Mouse (Mus musculus): Measurements from ENCODE around the gene Map3k1. TPM values are rescaled to one million over a fixed set of nuclear protein-coding genes. Genes with fewer than 3 reads are reported as not detected.
A peak's percentile ranks its signal among the peaks of the same experiment; 100 is the strongest.

The Map3k1 gene
- polyA plus RNA-seq, 1 experiment from 2014 or later = 16.4 TPM

- Histone ChIP-seq H3K9me3 (ENCODE audit: control insufficient read depth, low read length) (no peaks in the 10 kb centered on the region), H3K4me2 (ENCODE audit: low read depth, low read length) (no peak overlapping the region), H3K36me3 (ENCODE audit: control insufficient read depth, insufficient read depth, low read length) (peaks cover 21% of the 10 kb centered on the region), H3K4me3 (ENCODE audit: low read depth, low read length) (no peak overlapping the region), H3K27me3 (ENCODE audit: control insufficient read depth, insufficient read depth, low read length) (no peaks in the 10 kb centered on the region), H3K9ac (replicated peaks; ENCODE audit: low read depth, low read length) (no peak overlapping the region), H3K27ac (ENCODE audit: low read depth, low read length) (no peak overlapping the region), H3K4me1 (ENCODE audit: control insufficient read depth, insufficient read depth, low read length) (no peaks in the 10 kb centered on the region)
- no peak for ATAC-seq (ENCODE audit: low read depth)
- WGBS = 95% methylated on average over 9 of the region's 9 CpGs
Measured at GRCm38 (mm10) chr13:111770776-111771175, 38.0 kb downstream of the Map3k1 start.

- no peak overlapping the region for H3K4me3 ChIP-seq (ENCODE audit: low read depth, low read length)
- no peaks in the 10 kb centered on the region for H3K9me3 ChIP-seq (ENCODE audit: control insufficient read depth, low read length)
- no peak overlapping the region for H3K27ac ChIP-seq (ENCODE audit: low read depth, low read length)
- WGBS = 95% methylated on average over 12 of the region's 12 CpGs
- no peak overlapping the region for H3K4me2 ChIP-seq (ENCODE audit: low read depth, low read length)
- no peak overlapping the region for H3K9ac ChIP-seq (replicated peaks; ENCODE audit: low read depth, low read length)
- no peaks in the 10 kb centered on the region for H3K27me3 ChIP-seq (ENCODE audit: control insufficient read depth, insufficient read depth, low read length)
- no peaks in the 10 kb centered on the region for H3K4me1 ChIP-seq (ENCODE audit: control insufficient read depth, insufficient read depth, low read length)
- ATAC-seq (ENCODE audit: low read depth) = no peak
- peaks cover 49% of the 10 kb centered on the region for H3K36me3 ChIP-seq (ENCODE audit: control insufficient read depth, insufficient read depth, low read length)
Measured at GRCm38 (mm10) chr13:111762526-111762925, 46.3 kb downstream of the Map3k1 start.

GRCm38 (mm10) chr13:111756986-111757385 is 51.8 kb downstream of the Map3k1 start:
- Histone ChIP-seq H3K27me3 (ENCODE audit: control insufficient read depth, insufficient read depth, low read length) (no peaks in the 10 kb centered on the region), H3K4me3 (ENCODE audit: low read depth, low read length) (no peak overlapping the region), H3K36me3 (ENCODE audit: control insufficient read depth, insufficient read depth, low read length) (peaks cover 69% of the 10 kb centered on the region), H3K9me3 (ENCODE audit: control insufficient read depth, low read length) (no peaks in the 10 kb centered on the region), H3K4me2 (ENCODE audit: low read depth, low read length) (no peak overlapping the region), H3K9ac (replicated peaks; ENCODE audit: low read depth, low read length) (no peak overlapping the region), H3K27ac (ENCODE audit: low read depth, low read length) (no peak overlapping the region), H3K4me1 (ENCODE audit: control insufficient read depth, insufficient read depth, low read length) (no peaks in the 10 kb centered on the region)
- WGBS = 92% methylated on average over 6 of the region's 6 CpGs
- no peak for ATAC-seq (ENCODE audit: low read depth)

- Histone ChIP-seq H3K9ac (replicated peaks; ENCODE audit: low read depth, low read length) (no peak overlapping the region), H3K4me3 (ENCODE audit: low read depth, low read length) (no peak overlapping the region), H3K27ac (ENCODE audit: low read depth, low read length) (no peak overlapping the region), H3K4me1 (ENCODE audit: control insufficient read depth, insufficient read depth, low read length) (no peaks in the 10 kb centered on the region), H3K4me2 (ENCODE audit: low read depth, low read length) (no peak overlapping the region), H3K9me3 (ENCODE audit: control insufficient read depth, low read length) (no peaks in the 10 kb centered on the region), H3K27me3 (ENCODE audit: control insufficient read depth, insufficient read depth, low read length) (no peaks in the 10 kb centered on the region), H3K36me3 (ENCODE audit: control insufficient read depth, insufficient read depth, low read length) (peaks cover 75% of the 10 kb centered on the region)
- 94% methylated on average over 15 of the region's 15 CpGs for WGBS
- ATAC-seq (ENCODE audit: low read depth) = no peak
Measured at GRCm38 (mm10) chr13:111755937-111756336, 52.9 kb downstream of the Map3k1 start.

GRCm38 (mm10) chr13:111755377-111755776 is 53.4 kb downstream of the Map3k1 start:
- H3K9ac ChIP-seq (replicated peaks; ENCODE audit: low read depth, low read length) = no peak overlapping the region
- no peak overlapping the region for H3K4me2 ChIP-seq (ENCODE audit: low read depth, low read length)
- 98% methylated on average over 18 of the region's 18 CpGs for WGBS
- no peaks in the 10 kb centered on the region for H3K4me1 ChIP-seq (ENCODE audit: control insufficient read depth, insufficient read depth, low read length)
- H3K4me3 ChIP-seq (ENCODE audit: low read depth, low read length) = no peak overlapping the region
- H3K9me3 ChIP-seq (ENCODE audit: control insufficient read depth, low read length) = no peaks in the 10 kb centered on the region
- ATAC-seq (ENCODE audit: low read depth) = no peak
- H3K27ac ChIP-seq (ENCODE audit: low read depth, low read length) = no peak overlapping the region
- peaks cover 79% of the 10 kb centered on the region for H3K36me3 ChIP-seq (ENCODE audit: control insufficient read depth, insufficient read depth, low read length)
- no peaks in the 10 kb centered on the region for H3K27me3 ChIP-seq (ENCODE audit: control insufficient read depth, insufficient read depth, low read length)

GRCm38 (mm10) chr13:111753321-111753720 is 55.5 kb downstream of the Map3k1 start:
- WGBS = 97% methylated on average over 6 of the region's 6 CpGs
- ATAC-seq (ENCODE audit: low read depth) = no peak
- Histone ChIP-seq H3K4me2 (ENCODE audit: low read depth, low read length) (no peak overlapping the region), H3K4me1 (ENCODE audit: control insufficient read depth, insufficient read depth, low read length) (no peaks in the 10 kb centered on the region), H3K9me3 (ENCODE audit: control insufficient read depth, low read length) (no peaks in the 10 kb centered on the region), H3K27ac (ENCODE audit: low read depth, low read length) (no peak overlapping the region), H3K27me3 (ENCODE audit: control insufficient read depth, insufficient read depth, low read length) (no peaks in the 10 kb centered on the region), H3K9ac (replicated peaks; ENCODE audit: low read depth, low read length) (no peak overlapping the region), H3K4me3 (ENCODE audit: low read depth, low read length) (no peak overlapping the region), H3K36me3 (ENCODE audit: control insufficient read depth, insufficient read depth, low read length) (peaks cover 79% of the 10 kb centered on the region)

GRCm38 (mm10) chr13:111748301-111749062 is 60.3 kb downstream of the Map3k1 start:
- Histone ChIP-seq H3K4me1 (ENCODE audit: control insufficient read depth, insufficient read depth, low read length) (no peaks in the 10 kb centered on the region), H3K36me3 (ENCODE audit: control insufficient read depth, insufficient read depth, low read length) (peaks cover 37% of the 10 kb centered on the region), H3K4me2 (ENCODE audit: low read depth, low read length) (no peak overlapping the region), H3K9ac (replicated peaks; ENCODE audit: low read depth, low read length) (no peak overlapping the region), H3K4me3 (ENCODE audit: low read depth, low read length) (no peak overlapping the region), H3K27ac (ENCODE audit: low read depth, low read length) (no peak overlapping the region), H3K27me3 (ENCODE audit: control insufficient read depth, insufficient read depth, low read length) (no peaks in the 10 kb centered on the region), H3K9me3 (ENCODE audit: control insufficient read depth, low read length) (no peaks in the 10 kb centered on the region)
- WGBS = 96% methylated on average over 28 of the region's 28 CpGs
- ATAC-seq (ENCODE audit: low read depth) = no peak

GRCm38 (mm10) chr13:111746831-111747230 is 62.0 kb downstream of the Map3k1 start:
- Histone ChIP-seq H3K9me3 (ENCODE audit: control insufficient read depth, low read length) (no peaks in the 10 kb centered on the region), H3K4me2 (ENCODE audit: low read depth, low read length) (no peak overlapping the region), H3K4me1 (ENCODE audit: control insufficient read depth, insufficient read depth, low read length) (no peaks in the 10 kb centered on the region), H3K27ac (ENCODE audit: low read depth, low read length) (no peak overlapping the region), H3K27me3 (ENCODE audit: control insufficient read depth, insufficient read depth, low read length) (no peaks in the 10 kb centered on the region), H3K4me3 (ENCODE audit: low read depth, low read length) (no peak overlapping the region), H3K36me3 (ENCODE audit: control insufficient read depth, insufficient read depth, low read length) (peaks cover 24% of the 10 kb centered on the region), H3K9ac (replicated peaks; ENCODE audit: low read depth, low read length) (no peak overlapping the region)
- ATAC-seq (ENCODE audit: low read depth) = no peak
- 98% methylated on average over 5 of the region's 5 CpGs for WGBS

GRCm38 (mm10) chr13:111745216-111745615 is 63.6 kb downstream of the Map3k1 start:
- ATAC-seq (ENCODE audit: low read depth) = peak; percentile 28; the same call in 1 of the 2 replicates
- H3K36me3 ChIP-seq (ENCODE audit: control insufficient read depth, insufficient read depth, low read length) = peaks cover 13% of the 10 kb centered on the region
- H3K9me3 ChIP-seq (ENCODE audit: control insufficient read depth, low read length) = no peaks in the 10 kb centered on the region
- 67% methylated on average over 7 of the region's 7 CpGs for WGBS
- no peak overlapping the region for H3K9ac ChIP-seq (replicated peaks; ENCODE audit: low read depth, low read length)
- H3K4me2 ChIP-seq (ENCODE audit: low read depth, low read length) = no peak overlapping the region
- no peaks in the 10 kb centered on the region for H3K4me1 ChIP-seq (ENCODE audit: control insufficient read depth, insufficient read depth, low read length)
- H3K27me3 ChIP-seq (ENCODE audit: control insufficient read depth, insufficient read depth, low read length) = no peaks in the 10 kb centered on the region
- H3K27ac ChIP-seq (ENCODE audit: low read depth, low read length) = no peak overlapping the region
- no peak overlapping the region for H3K4me3 ChIP-seq (ENCODE audit: low read depth, low read length)
